Mouse (Mus musculus) heart, adult 11 months (tissue): ENCODE data around the gene Eng.
A peak's percentile ranks its signal among the peaks of the same experiment; 100 is the strongest.

ENCODE experiments used
- DNase-seq: peaks from one replicate; pipeline ENCODE4 v3.0.0; 2022

Eng gene

GRCm38 (mm10) chr2:32624111-32624748, 22.2 kb upstream of the Eng start:
- DNase-seq = peak; percentile 91

- DNase-seq = peak; percentile 98
These were observed 21.1 kb upstream of the Eng start for GRCm38 (mm10) chr2:32625212-32625872.

DNA sequence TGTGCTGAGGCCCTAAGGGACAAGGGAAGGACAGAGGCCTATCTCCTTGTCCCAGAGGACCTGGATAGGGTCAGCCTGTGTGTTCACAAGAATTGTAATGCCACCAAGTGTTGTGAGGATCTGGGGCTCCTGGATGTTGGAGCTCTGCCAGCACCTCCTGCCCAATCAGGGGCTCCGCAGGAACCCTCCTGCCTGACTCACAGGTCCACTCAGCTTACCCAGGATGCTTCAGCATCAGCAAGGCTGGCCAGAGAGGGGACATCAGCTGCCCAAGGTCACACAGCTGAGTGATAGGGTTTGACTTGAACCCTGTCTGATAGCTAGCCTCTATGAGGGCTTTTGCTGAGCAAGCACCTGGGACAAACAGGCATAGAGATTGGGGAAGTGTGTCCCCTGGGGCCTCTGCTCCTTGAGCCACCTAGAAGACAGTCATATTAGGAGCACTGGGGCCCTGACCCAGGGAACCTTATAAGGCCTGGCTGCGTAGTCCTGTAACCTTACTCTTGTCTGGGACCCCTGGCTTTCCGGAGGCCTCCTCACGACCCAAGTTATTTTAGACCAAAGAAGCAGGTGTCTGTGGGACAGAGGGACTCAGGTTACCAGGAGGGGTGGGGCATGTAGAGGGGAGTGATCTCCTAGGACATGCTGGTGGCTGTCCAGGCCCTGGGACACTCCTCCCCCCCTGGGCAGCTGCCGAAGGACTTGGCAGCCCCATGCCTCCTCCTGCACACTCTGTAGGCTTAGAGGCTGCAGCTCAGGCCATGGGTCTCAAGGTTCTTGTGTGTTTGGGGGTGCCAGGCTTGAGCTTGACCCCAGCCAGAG, 20.3 kb upstream of the Eng start:
- peak; percentile 98 for DNase-seq

DNA sequence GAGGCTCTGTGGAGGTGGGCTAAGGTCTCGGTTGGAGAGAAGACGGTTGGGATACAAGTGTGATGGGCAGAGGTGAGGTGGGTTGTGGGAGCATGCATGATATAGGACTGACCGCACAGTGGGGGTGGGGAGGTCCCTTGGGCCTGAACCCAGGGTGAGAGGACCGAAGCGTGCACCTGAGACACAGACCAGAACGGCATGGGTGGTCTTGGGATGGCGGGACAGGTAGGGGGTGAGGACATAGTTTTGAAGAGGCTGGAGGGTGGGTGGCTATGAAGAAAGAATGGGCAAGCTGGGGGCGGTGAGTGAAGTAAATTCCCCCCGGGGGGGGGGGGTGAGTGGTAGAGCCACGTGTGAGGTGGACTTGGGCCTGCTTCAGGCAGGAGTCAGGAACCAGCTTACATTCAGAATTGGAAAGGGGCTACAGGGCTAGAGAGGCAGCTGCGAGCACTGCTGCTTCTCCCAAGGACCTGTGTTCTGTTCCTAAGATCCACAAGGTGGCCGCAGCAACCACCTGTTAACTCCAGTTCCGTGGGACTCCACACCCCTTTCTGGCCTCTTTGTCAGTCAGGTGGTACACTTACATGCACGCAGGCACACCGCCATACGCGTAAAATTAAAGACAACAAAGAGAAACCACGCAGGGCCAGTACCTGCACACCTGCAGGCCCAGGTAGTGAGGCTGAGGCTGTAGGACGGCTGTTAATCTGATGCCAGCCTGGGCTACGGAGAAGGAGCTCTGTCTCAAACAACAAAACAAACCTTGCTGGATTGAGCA, 18.9 kb upstream of the Eng start:
- peak; percentile 96 for DNase-seq

GRCm38 (mm10) chr2:32628044-32628550, 18.3 kb upstream of the Eng start:
- DNase-seq = no peak

DNA sequence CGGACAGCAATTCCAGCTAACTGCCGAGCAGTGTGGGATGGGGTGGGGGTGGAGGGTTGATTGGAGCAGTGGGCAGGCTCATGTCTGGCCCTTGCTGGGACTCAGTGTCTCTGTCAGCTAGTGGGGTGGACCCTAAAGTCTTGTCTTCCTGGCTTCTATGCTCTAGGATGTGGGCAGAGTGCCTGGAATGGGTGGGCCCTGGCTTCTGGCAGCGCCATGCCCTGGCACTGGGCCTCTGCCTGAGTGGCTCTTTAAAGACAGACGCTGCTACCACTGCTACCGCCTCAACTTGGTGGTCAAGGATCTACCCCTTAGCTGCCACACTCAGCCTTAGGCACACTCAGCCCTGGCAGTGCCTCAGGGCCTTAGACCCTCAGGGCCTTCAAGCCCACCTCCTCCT, 17.7 kb upstream of the Eng start:
- DNase-seq = peak; percentile 99

- DNase-seq = peak; percentile 98
These were observed 17.0 kb upstream of the Eng start for GRCm38 (mm10) chr2:32629276-32629976.

DNA sequence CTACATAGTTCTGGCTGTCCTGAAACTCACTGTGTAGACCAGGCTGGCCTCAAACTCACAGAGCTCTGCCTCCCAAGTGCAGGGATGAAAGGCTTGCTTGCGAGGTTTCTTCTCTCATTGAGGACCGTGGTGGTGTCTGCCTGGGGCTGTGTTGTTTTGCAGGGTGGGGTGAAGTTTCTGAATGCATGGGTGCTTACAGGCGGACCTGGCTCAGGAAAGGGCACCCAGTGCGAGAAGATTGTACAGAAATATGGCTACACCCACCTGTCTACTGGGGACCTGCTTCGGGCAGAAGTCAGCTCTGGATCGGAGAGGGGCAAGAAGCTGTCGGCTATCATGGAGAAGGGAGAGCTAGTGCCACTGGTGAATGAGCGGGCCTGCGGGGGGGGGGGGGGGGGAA, 16.4 kb upstream of the Eng start:
- DNase-seq = peak; percentile 91

DNA sequence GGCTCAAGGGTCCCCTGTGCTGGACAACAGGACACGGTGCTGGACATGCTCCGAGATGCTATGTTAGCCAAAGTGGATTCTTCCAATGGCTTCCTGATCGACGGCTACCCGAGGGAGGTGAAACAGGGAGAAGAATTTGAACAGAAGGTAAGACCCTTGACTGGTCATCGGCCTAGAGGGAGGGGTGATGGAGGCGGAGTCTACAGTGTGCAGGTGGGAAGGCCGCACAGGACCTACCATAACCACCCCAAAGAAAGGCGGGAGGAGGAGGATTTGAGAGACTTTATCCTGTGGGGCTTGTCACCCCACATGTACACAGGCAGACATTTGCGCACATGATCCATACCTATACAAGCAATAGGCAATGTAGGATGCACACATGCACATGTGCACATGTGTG, 15.3 kb upstream of the Eng start:
- peak; percentile 95 for DNase-seq

DNA sequence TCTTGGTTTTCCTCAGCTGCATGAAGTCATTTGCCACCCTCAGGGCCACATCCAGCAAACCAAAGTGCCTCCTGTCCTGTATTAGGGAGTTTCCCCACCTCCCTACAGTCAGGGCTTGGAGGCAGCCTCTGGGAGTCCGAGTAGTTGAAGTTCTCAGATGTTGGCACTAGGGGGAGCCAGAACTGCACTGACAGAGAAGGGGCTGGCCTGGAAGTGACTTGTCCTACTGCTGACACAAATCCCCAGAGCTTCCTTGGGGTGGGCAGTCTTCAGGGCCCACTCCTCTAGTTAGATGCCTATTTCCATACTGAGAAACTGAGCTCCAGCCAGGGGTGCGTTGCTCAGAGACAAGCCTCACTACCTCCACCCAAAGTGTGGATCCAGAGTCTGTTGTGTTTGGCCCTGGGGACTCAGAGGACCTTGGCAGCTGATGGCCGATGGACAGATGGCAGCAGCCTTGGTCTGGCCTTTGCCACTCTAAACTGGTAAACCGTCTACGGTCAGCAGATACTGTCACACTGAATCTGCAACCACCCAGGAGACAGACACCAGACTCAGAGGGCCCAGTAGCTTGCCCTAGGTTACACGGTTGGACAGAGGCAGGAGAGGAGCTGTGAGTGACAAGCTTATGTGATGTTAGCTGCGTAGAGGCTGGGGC, 14.5 kb upstream of the Eng start:
- peak; percentile 97 for DNase-seq

DNA sequence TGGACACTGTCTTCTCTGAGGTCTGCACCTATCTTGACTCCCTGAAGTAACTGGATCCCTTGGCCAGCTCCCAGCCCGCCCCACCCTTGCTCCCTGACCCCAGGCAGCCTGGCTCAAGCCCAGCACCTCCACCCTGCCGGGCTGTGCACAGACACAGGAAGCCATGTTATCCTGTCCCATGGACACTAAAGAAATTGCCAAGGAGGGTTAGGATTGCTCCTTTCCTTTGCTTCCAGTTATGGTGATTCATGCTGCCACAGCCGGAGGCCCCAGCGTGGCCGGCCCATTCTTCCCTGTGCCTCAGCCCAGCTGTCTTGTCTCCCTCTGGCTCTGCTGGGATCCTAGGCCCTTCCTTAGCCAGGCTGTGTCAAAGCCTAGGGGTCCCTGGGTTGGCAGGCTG, 12.7 kb upstream of the Eng start:
- peak; percentile 98 for DNase-seq

GRCm38 (mm10) chr2:32634277-32635105, 11.9 kb upstream of the Eng start:
- DNase-seq = peak; percentile 95

DNA sequence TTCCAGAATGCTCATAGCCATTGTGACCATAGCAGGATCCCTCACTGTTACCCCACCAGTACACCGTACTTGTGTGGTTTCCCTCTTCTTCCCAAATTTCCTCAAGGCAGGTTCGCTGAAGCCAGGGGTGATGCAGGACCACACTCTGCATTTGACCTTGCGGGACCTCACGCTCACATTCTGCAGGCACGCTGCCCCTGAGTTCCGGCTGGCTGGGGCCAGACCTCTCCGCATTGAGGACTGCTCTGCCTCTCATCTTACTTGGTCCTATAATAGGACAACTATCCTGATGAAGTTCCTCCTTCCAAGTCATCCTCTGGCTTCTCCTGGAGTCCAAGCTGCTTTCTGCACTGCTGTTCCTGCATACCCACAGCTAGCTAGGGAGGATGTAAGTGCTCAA, 9.8 kb upstream of the Eng start:
- DNase-seq = peak; percentile 89

DNA sequence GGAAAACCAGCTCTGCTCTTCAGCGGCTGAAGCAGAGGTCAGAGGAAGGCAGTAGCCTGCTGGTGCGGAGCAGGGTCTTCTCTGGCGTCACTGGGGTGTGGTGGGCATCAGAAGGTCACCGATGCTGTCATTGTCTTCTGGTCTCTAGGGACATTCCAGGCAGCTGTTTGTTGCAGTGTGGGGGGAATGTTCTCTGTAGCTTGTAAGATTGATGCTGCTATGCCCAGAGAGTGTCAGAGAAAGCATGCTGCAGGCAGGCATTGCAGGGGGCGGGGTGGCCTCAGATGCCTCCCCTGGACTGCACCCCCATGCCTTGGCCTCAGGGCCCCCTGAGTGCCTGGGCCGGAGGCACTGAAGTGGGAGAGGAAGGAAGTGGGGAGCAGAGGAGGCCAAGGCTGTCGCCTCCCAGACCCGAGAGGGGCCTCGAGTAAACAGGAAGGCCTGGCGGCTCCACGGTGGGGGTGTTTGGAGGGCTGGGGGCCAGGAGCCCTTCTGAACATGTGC, 8.6 kb upstream of the Eng start:
- DNase-seq = peak; percentile 99

- DNase-seq = no peak
These were observed 6.8 kb upstream of the Eng start for GRCm38 (mm10) chr2:32639632-32640031.

DNA sequence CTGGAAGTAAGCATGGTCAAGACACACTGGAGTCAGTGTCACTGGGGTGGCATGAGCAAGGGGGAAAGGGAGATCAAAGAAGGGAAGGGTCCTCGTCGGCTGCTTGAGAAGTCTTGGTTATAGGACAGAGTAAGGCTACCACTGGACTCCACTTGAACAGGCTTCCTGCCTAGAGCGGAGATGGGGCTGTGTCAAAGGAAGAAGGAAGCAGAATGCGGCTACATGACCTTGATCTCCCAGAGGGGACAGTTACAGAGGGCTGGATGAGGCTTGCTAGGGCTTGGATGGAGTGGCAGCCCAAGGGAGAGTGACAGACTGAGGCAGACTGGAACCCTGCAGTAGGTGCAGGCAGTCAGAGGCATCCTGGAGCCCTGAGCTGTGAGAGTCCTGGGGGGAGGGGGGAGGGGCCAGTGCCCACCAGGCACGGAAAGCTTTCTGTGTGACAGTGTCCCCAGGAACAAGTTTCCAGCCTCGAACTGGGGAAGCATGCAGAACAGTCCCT, 5.8 kb upstream of the Eng start:
- DNase-seq = peak; percentile 94

GRCm38 (mm10) chr2:32641810-32642209, 4.6 kb upstream of the Eng start:
- DNase-seq = no peak

DNA sequence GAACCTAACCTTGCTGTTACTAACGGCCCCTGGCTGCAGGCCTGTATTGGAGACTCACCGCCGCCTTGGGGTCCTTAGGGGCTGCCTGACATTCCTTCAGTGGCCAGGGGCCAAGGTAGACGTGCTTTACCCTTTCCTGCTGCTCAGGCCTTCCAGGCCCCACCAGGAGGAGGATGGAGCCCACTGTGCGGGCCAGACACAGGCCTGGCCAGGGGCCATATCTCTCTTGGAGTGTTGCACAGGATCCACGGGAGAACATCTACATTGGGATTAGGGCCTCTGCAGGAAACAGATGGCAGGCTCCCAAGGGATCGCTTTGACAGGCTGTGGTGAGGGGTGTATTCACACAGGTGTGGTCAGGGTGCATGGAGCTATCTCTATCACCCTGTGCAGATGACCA, 3.6 kb upstream of the Eng start:
- DNase-seq = peak; percentile 99

DNA sequence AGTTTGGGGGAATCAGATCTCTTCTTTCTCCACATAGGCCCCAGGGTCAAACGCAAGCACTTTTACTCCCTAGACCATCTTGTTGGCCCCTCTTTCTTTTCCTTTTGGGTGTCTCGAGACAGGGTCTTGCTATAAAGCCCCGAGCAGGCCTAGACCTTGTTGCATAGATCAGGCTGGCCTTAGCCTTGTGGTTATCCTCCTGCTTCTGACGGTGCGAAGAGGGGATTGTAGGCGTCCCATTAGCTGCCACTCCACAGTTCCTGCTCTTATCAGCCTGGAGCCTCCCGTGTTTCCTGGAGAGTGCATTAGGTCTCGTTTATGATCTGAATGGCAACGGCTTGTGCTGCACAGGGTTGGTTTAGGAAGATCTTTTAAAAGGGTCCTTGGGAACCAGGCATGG, 2.3 kb upstream of the Eng start:
- DNase-seq = peak; percentile 92

- peak; percentile 93 for DNase-seq
These were observed 1.5 kb upstream of the Eng start for GRCm38 (mm10) chr2:32644799-32645475.
